Mouse (Mus musculus) small intestine, adult 2 months (tissue): Measurements from ENCODE around the gene 6030408B16Rik.

ENCODE experiments used
- CTCF ChIP-seq: fragments of 200-500 bp; IDR thresholded peaks from 2 replicates; pipeline ENCODE4 v1.5.1; 2012; ENCODE audit warnings: low read depth, mild to moderate bottlenecking, control low read depth, inconsistent platforms, low read length, moderate library complexity, mixed read lengths; ENCODE audit not compliant: insufficient replicate concordance, insufficient read length; ENCODE audit errors: extremely low read depth
- POLR2A ChIP-seq: fragments of 200-500 bp; IDR thresholded peaks from 2 replicates; pipeline ENCODE4 v1.6.1; 2012; ENCODE audit warnings: low read depth, mild to moderate bottlenecking, control low read depth, inconsistent platforms, low read length, moderate library complexity

DNA sequence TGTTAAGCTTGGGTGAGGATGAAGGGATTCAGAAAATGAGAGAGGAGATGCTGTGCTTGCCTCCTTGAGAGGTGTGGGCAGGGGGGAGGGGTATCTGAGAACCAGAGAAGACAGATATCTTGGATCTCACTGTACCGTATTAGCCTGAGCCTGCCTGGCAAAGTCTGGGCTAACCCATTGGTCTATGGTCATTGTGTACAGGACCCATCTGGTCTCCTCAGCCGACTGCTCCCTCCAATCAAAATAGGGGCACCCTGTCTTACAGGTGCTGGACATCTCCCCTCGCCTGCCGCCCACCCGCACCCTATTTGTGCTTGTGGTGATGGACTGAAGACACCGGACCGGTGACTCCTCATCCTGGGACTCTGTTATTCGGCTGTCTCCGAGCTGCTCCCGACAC lies 2.6 kb downstream of the 6030408B16Rik start:
- TF ChIP-seq CTCF (no peak), POLR2A (no peak)
